9 mouse cellular contexts compared by ENCODE assay signal in the genomic region with DNA sequence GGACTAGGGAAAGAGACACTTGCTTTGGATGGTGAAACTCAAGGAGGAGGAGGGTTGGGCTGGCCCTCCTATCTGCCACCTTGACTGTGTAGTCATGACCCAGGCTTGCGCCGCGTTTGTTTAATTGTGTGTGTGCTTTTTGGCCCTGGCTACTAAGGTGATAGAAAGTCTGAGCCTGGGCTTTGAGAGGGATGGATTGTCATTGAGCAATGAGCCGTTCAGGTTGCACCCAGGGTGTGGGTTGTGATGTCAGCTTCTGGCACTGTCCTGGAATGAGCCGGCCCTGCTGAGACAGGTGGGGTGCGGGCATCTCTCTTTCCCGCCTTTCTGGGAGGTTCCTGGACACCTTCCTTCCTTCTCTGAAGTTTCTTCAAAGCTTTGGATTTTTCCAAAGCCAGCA. TPM values are rescaled to one million over a fixed set of nuclear protein-coding genes. Genes with fewer than 3 reads are reported as not detected.
DNase-seq lines count a peak whose midpoint lies in the region; ATAC-seq lines count a peak whose summit lies in the region.
"Had no signal": no experiment of that assay in that cellular context is flagged by ENCODE, and none has a peak within 500 bp of the region (broad histone marks: within the 10 kb centered on the region; RNA-seq: fewer than 3 reads in every experiment).

No protein-coding gene starts in this region.

- no peak for ATAC-seq in embryonic facial prominence, embryonic 15.5 days (ENCODE audit: insufficient number of reproducible peaks, low FRiP score, low TSS enrichment, low read depth)
- ATAC-seq in intestine, embryonic 16.5 days = no peak
- ATAC-seq in neural tube, embryonic 13.5 days (ENCODE audit: low read depth) = no peak

- no peaks in the 10 kb centered on the region for H3K36me3 ChIP-seq in embryonic facial prominence, embryonic 15.5 days
- H3K36me3 ChIP-seq in intestine, embryonic 16.5 days (ENCODE audit: control insufficient read depth, insufficient read depth, low read length) = no peaks in the 10 kb centered on the region
- no peaks in the 10 kb centered on the region for H3K36me3 ChIP-seq in neural tube, embryonic 13.5 days

- H3K9ac ChIP-seq in embryonic facial prominence, embryonic 15.5 days = no peak overlapping the region
- H3K9ac ChIP-seq in intestine, embryonic 16.5 days (ENCODE audit: low read depth, low read length) = peak overlapping the region; percentile 88; the same call in 1 of the 2 replicates
- peak overlapping the region; percentile 93 for H3K9ac ChIP-seq in neural tube, embryonic 13.5 days

- H3K4me1 ChIP-seq in embryonic facial prominence, embryonic 15.5 days = peaks cover 73% of the 10 kb centered on the region
- H3K4me1 ChIP-seq in intestine, embryonic 16.5 days (ENCODE audit: control insufficient read depth, insufficient read depth, low read length) = peaks cover 47% of the 10 kb centered on the region
- peaks cover 76% of the 10 kb centered on the region for H3K4me1 ChIP-seq in neural tube, embryonic 13.5 days (replicated peaks)

- peak overlapping the region; percentile 86; the same call in 1 of the 2 replicates for H3K4me3 ChIP-seq in embryonic facial prominence, embryonic 15.5 days (replicated peaks)
- H3K4me3 ChIP-seq in intestine, embryonic 16.5 days (ENCODE audit: low read length) = no peak overlapping the region
- H3K4me3 ChIP-seq in neural tube, embryonic 13.5 days = peak overlapping the region; percentile 87

- H3K4me2 ChIP-seq in embryonic facial prominence, embryonic 15.5 days (replicated peaks) = peak overlapping the region; percentile 96
- peak overlapping the region; percentile 95 for H3K4me2 ChIP-seq in intestine, embryonic 16.5 days (ENCODE audit: low read depth, low read length)
- H3K4me2 ChIP-seq in neural tube, embryonic 13.5 days = peak overlapping the region; percentile 89

- WGBS in embryonic facial prominence, embryonic 15.5 days = 79% methylated on average over 7 of the region's 7 CpGs
- WGBS in intestine, embryonic 16.5 days = 75% methylated on average over 7 of the region's 7 CpGs
- WGBS in neural tube, embryonic 13.5 days = 77% methylated on average over 7 of the region's 7 CpGs

- no peaks in the 10 kb centered on the region for H3K27me3 ChIP-seq in embryonic facial prominence, embryonic 15.5 days
- no peaks in the 10 kb centered on the region for H3K27me3 ChIP-seq in intestine, embryonic 16.5 days (replicated peaks; ENCODE audit: control insufficient read depth, insufficient read depth, low read length)
- no peaks in the 10 kb centered on the region; the same call in 1 of the 2 replicates for H3K27me3 ChIP-seq in neural tube, embryonic 13.5 days

- no peak overlapping the region for H3K27ac ChIP-seq in embryonic facial prominence, embryonic 15.5 days (replicated peaks)
- no peak overlapping the region for H3K27ac ChIP-seq in intestine, embryonic 16.5 days (ENCODE audit: low read length)
- H3K27ac ChIP-seq in neural tube, embryonic 13.5 days (replicated peaks) = no peak overlapping the region

- no peaks in the 10 kb centered on the region for H3K9me3 ChIP-seq in embryonic facial prominence, embryonic 15.5 days (replicated peaks)
- H3K9me3 ChIP-seq in intestine, embryonic 16.5 days (ENCODE audit: control insufficient read depth, low read length) = no peaks in the 10 kb centered on the region
- no peaks in the 10 kb centered on the region for H3K9me3 ChIP-seq in neural tube, embryonic 13.5 days

- DNase-seq in kidney, postnatal 10 days = peak; percentile 19
- DNase-seq in kidney, postnatal 36 days = no peak
- DNase-seq in left cerebral cortex, adult 8-10 months (ENCODE audit: low spot score in 2 of 2) = no peak
- no peak for DNase-seq in natural killer cell, adult 2 months (ENCODE audit: low spot score in 2 of 2)
- no peak for DNase-seq in gastrocnemius, postnatal 25 days

RNA-seq across cellular contexts. Expression of gene Gm21969, which starts 26.0 kb away (rescaled TPM):
- not detected in 2 replicates for polyA plus RNA-seq in embryonic facial prominence, embryonic 15.5 days (2015; fragmentation: Nextera tagmentation; extraction: Ambion mirVana)
- not detected in 2 replicates for polyA plus RNA-seq in intestine, embryonic 16.5 days (2015; fragmentation: Nextera tagmentation; extraction: Ambion mirVana)
- not detected in 2 replicates for polyA plus RNA-seq in neural tube, embryonic 13.5 days (2015; fragmentation: Nextera tagmentation; extraction: Ambion mirVana)
- not detected for total RNA-seq in left cerebral cortex, adult 8-10 months (2022)
- total RNA-seq in gastrocnemius, postnatal 25 days (2021) = under 1 TPM in 1 of 2 experiments, not detected in 1; 0.08 TPM
- total RNA-seq: megakaryocyte-erythroid progenitor cell, adult 5-6 weeks had no signal

RNA-seq across cellular contexts. Expression of gene Aldh4a1, which starts 45.7 kb away (rescaled TPM):
- polyA plus RNA-seq in embryonic facial prominence, embryonic 15.5 days (2015; fragmentation: Nextera tagmentation; extraction: Ambion mirVana) = 37.1 and 37.7 TPM in 2 replicates
- 13.7 and 17.2 TPM in 2 replicates for polyA plus RNA-seq in intestine, embryonic 16.5 days (2015; fragmentation: Nextera tagmentation; extraction: Ambion mirVana)
- polyA plus RNA-seq in neural tube, embryonic 13.5 days (2015; fragmentation: Nextera tagmentation; extraction: Ambion mirVana) = 23.6 and 24.5 TPM in 2 replicates
- total RNA-seq in left cerebral cortex, adult 8-10 months (2022) = 10 to 100 TPM; 17.4 to 19.5 (median 19.0) TPM
- 10 to 100 TPM; 62.2 to 72.0 TPM for total RNA-seq in gastrocnemius, postnatal 25 days (2021)

RNA-seq across cellular contexts. Expression of gene Iffo2, which starts 46.7 kb away (rescaled TPM):
- 5.1 and 5.8 TPM in 2 replicates for polyA plus RNA-seq in embryonic facial prominence, embryonic 15.5 days (2015; fragmentation: Nextera tagmentation; extraction: Ambion mirVana)
- polyA plus RNA-seq in intestine, embryonic 16.5 days (2015; fragmentation: Nextera tagmentation; extraction: Ambion mirVana) = 1.9 and 2.0 TPM in 2 replicates
- polyA plus RNA-seq in neural tube, embryonic 13.5 days (2015; fragmentation: Nextera tagmentation; extraction: Ambion mirVana) = 4.6 and 5.3 TPM in 2 replicates
- 10 to 100 TPM; 18.1 to 19.8 (median 18.5) TPM for total RNA-seq in left cerebral cortex, adult 8-10 months (2022)
- 1 to 10 TPM; 2.2 to 2.7 TPM for total RNA-seq in gastrocnemius, postnatal 25 days (2021)
